Mouse (Mus musculus) myocyte (in vitro differentiated cells): ENCODE results near the gene Ptcd2. TPM values are rescaled to one million over a fixed set of nuclear protein-coding genes. Genes with fewer than 3 reads are reported as not detected.

Experiments used
- H3K27me3 ChIP-seq: one replicate; pipeline ENCODE4 v1.6.1; 2011; ENCODE audit not compliant: control insufficient read depth, insufficient read depth, insufficient read length
- H3K36me3 ChIP-seq: one replicate; pipeline ENCODE4 v1.6.1; 2011; ENCODE audit not compliant: control insufficient read depth, insufficient read depth
- H3K4me2 ChIP-seq: one replicate; pipeline ENCODE4 v1.6.1; 2011; ENCODE audit warnings: low read depth, control low read depth
- H3K4me3 ChIP-seq: one replicate; pipeline ENCODE4 v1.5.1; 2011; ENCODE audit warnings: mild to moderate bottlenecking, control low read depth, moderate library complexity
- H3K79me2 ChIP-seq: one replicate; pipeline ENCODE4 v1.6.1; 2011; ENCODE audit not compliant: control insufficient read depth, insufficient read depth
- H3ac ChIP-seq: one replicate; pipeline ENCODE4 v1.6.1; 2011; ENCODE audit not compliant: control insufficient read depth, insufficient read length
- CEBPB ChIP-seq: IDR thresholded peaks from 2 replicates; pipeline ENCODE4 v1.6.1; 2011; ENCODE audit warnings: mild to moderate bottlenecking, moderate library complexity; ENCODE audit not compliant: poor library complexity, insufficient read depth, severe bottlenecking
- E2F4 ChIP-seq: IDR thresholded peaks from one replicate; pipeline ENCODE4 v1.6.1; 2011; ENCODE audit warnings: mild to moderate bottlenecking, control low read depth, moderate library complexity; ENCODE audit not compliant: insufficient read depth
- MAX ChIP-seq: IDR thresholded peaks from one replicate; pipeline ENCODE4 v1.6.1; 2011; ENCODE audit warnings: low read depth, mild to moderate bottlenecking, control low read depth
- MYOD1 ChIP-seq, 3 experiments: IDR thresholded peaks; one replicate each; pipeline ENCODE4 v1.6.1; 2011; ENCODE audit warnings: control low read depth in 2 of 3, low read depth in 2 of 3, mild to moderate bottlenecking in 2 of 3, moderate library complexity in 1 of 3; ENCODE audit not compliant: insufficient read length in 2 of 3, control insufficient read depth in 1 of 3
- MYOG ChIP-seq, 3 experiments: IDR thresholded peaks; one replicate each; pipeline ENCODE4 v1.6.1; 2011; ENCODE audit warnings: control low read depth in 2 of 3, low read depth in 2 of 3, mild to moderate bottlenecking in 2 of 3; ENCODE audit not compliant: insufficient read length in 2 of 3, control insufficient read depth in 1 of 3, insufficient read depth in 1 of 3
- POLR2A ChIP-seq: IDR thresholded peaks from one replicate; pipeline ENCODE4 v1.6.1; 2011; ENCODE audit warnings: low read depth, mild to moderate bottlenecking, control low read depth, moderate library complexity; ENCODE audit not compliant: insufficient read length
- POLR2AphosphoS2 ChIP-seq: IDR thresholded peaks from one replicate; pipeline ENCODE4 v1.6.1; 2011; ENCODE audit warnings: low read depth, control low read depth; ENCODE audit not compliant: insufficient read length
- REST ChIP-seq: IDR thresholded peaks from one replicate; pipeline ENCODE4 v1.6.1; 2011; ENCODE audit warnings: mild to moderate bottlenecking, control low read depth, moderate library complexity; ENCODE audit not compliant: insufficient read depth, insufficient read length
- SRF ChIP-seq: IDR thresholded peaks from one replicate; pipeline ENCODE4 v1.6.1; 2011; ENCODE audit warnings: low read depth; ENCODE audit not compliant: control insufficient read depth, insufficient read length
- TCF12 ChIP-seq: IDR thresholded peaks from one replicate; pipeline ENCODE4 v1.6.1; 2011; ENCODE audit warnings: mild to moderate bottlenecking, control low read depth; ENCODE audit not compliant: poor library complexity, insufficient read depth, severe bottlenecking
- TCF3 ChIP-seq: IDR thresholded peaks from one replicate; pipeline ENCODE4 v1.6.1; 2011; ENCODE audit warnings: low read depth, control low read depth; ENCODE audit not compliant: insufficient read length
- USF1 ChIP-seq: IDR thresholded peaks from one replicate; pipeline ENCODE4 v1.6.1; 2011; ENCODE audit warnings: low read depth, mild to moderate bottlenecking, control low read depth, moderate library complexity
- polyA plus RNA-seq: library from polyadenylated mRNA; unstranded; fragments of >200 nt; fragmentation: generic; extraction: Trizol; gene quantifications from one replicate; pipeline ENCODE4 v1.2.1, GENCODE M21; 2012; ENCODE audit warnings: missing spikeins

Ptcd2 gene
- polyA plus RNA-seq, 1 experiment = 25.1 TPM

- Histone ChIP-seq H3K36me3 (peaks cover 15% of the 10 kb centered on the region), H3K79me2 (peaks cover 16% of the 10 kb centered on the region), H3ac (no peak overlapping the region), H3K4me2 (peak overlapping the region; percentile 54), H3K4me3 (no peak overlapping the region), H3K27me3 (no peaks in the 10 kb centered on the region)
- TF ChIP-seq MYOD1 (IDR thresholded peaks at IDR 0.05; ENCODE audit: control insufficient read depth in 1 of 3, insufficient read length in 2 of 3, low read depth in 2 of 3) (no peak), MYOG (IDR thresholded peaks at IDR 0.05; ENCODE audit: control insufficient read depth in 1 of 3, insufficient read depth in 1 of 3, insufficient read length in 2 of 3, low read depth in 2 of 3) (no peak), REST (no peak), E2F4 (no peak), CEBPB (no peak), TCF3 (no peak), MAX (no peak), POLR2AphosphoS2 (no peak), POLR2A (no peak), USF1 (no peak), SRF (no peak)
Observed at GRCm38 (mm10) chr13:99351596-99351995, 7.1 kb upstream of the Ptcd2 start.

GRCm38 (mm10) chr13:99351186-99351585 is 6.7 kb upstream of the Ptcd2 start:
- Histone ChIP-seq H3K4me3 (no peak overlapping the region), H3K79me2 (peaks cover 16% of the 10 kb centered on the region), H3K27me3 (no peaks in the 10 kb centered on the region), H3K36me3 (peaks cover 13% of the 10 kb centered on the region), H3K4me2 (peak overlapping the region; percentile 54), H3ac (no peak overlapping the region)
- TF ChIP-seq MYOD1 (IDR thresholded peaks at IDR 0.05; ENCODE audit: control insufficient read depth in 1 of 3, insufficient read length in 2 of 3, low read depth in 2 of 3) = peak in 1 of 3 experiments; percentile 59
- no peak for TF ChIP-seq POLR2AphosphoS2
- TF ChIP-seq TCF12 = no peak

DNA sequence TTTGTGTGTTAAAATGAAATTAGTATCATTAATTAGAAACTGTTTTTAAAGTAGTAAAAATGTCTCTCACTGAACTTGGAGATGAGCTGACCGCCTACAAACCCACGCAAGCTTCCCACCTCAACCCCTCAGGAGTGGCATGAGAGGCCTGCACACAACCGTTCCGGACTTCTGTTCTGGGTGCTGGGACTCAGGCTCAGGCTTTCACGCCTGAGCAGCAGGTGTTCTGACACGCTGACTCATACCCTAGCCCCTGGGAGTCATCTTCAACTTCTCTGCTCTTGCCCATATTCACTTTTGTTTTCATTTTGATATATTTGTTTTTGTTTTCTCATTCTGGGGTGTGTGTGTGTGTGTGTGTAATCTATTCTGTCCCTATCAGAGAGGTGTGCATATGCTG is 5.5 kb upstream of the Ptcd2 start:
- H3K79me2 ChIP-seq = peaks cover 26% of the 10 kb centered on the region
- no peak overlapping the region for H3K4me2 ChIP-seq
- no peak overlapping the region for H3K4me3 ChIP-seq
- H3K36me3 ChIP-seq = peaks cover 10% of the 10 kb centered on the region
- H3ac ChIP-seq = no peak overlapping the region
- no peaks in the 10 kb centered on the region for H3K27me3 ChIP-seq
- TF ChIP-seq MYOG (IDR thresholded peaks at IDR 0.05; ENCODE audit: control insufficient read depth in 1 of 3, insufficient read depth in 1 of 3, insufficient read length in 2 of 3, low read depth in 2 of 3) = peak in 1 of 3 experiments; percentile 55
- TF ChIP-seq MYOD1 (IDR thresholded peaks at IDR 0.05; ENCODE audit: control insufficient read depth in 1 of 3, insufficient read length in 2 of 3, low read depth in 2 of 3) = peak in 2 of 3 experiments; percentile 52 to 59
- no peak for TF ChIP-seq USF1

DNA sequence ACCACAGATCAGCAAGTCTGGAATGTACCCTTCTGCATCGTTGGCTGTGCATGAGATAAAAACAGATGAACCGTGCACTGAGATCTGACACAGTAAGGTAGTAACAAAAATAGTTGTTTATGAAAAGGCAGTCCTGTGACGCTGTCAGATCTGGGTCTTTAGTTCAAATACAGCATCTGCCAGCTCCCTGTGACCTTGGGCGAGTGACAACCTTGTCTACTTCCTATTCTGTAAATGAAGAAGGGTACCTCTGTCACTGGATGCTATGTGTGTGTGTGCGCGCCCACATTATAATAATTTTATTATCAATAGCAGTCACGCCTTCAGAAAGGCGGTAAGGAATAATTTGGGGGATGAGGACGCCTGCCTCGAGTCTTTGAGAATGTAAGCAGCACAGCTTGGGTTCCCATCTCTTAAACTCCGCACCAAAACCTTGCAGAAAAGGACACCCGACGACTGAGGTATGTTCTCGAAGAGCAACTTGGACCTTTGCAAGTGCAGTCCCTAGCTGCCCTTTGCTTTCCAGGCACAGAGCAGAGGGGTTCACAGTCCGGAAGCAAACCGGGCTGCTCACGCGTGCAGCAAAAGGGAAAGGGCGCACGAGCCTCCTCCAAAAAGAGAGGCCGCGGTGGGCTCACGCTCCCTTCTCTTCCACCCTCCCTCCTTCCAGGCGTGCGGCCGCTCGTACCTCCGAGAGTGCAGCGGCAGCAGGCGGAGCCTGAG is 468 bp downstream of the Ptcd2 start:
- no peak for TF ChIP-seq USF1
- no peak for TF ChIP-seq TCF3
- no peak for TF ChIP-seq TCF12
- no peak for TF ChIP-seq SRF
- no peak for TF ChIP-seq CEBPB
- TF ChIP-seq POLR2AphosphoS2 = no peak
- no peak for TF ChIP-seq MYOG (IDR thresholded peaks at IDR 0.05; ENCODE audit: control insufficient read depth in 1 of 3, insufficient read depth in 1 of 3, insufficient read length in 2 of 3, low read depth in 2 of 3)
- no peak for TF ChIP-seq E2F4
- no peaks in the 10 kb centered on the region for H3K27me3 ChIP-seq
- peak overlapping the region; percentile 61 for H3ac ChIP-seq
- peak overlapping the region; percentile 96 for H3K4me3 ChIP-seq
- H3K79me2 ChIP-seq = peaks cover 35% of the 10 kb centered on the region
- H3K36me3 ChIP-seq = peaks cover 26% of the 10 kb centered on the region
- H3K4me2 ChIP-seq = peak overlapping the region; percentile 78

DNA sequence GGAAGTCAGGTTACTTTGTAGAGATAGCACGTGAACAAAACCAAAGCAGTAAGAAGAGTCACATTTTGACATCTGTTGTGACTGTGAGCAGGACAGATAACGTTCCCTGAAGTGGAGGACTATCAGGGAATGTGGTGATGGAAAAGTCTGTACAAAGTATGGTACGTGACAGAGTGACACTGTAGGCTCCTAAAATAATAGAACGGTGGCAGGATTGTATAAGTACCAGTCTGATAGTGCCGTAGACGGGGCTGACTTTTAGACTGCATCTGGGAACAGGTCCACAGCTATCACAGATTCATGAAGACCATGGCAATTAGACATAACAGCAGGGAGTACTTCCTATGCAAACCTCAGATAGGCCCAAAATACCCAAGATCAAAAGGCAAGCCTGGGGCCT is 3.0 kb downstream of the Ptcd2 start:
- H3K36me3 ChIP-seq = peaks cover 39% of the 10 kb centered on the region
- H3K27me3 ChIP-seq = no peaks in the 10 kb centered on the region
- no peak overlapping the region for H3K4me3 ChIP-seq
- H3K79me2 ChIP-seq = peaks cover 35% of the 10 kb centered on the region
- no peak for TF ChIP-seq E2F4
- TF ChIP-seq SRF = no peak
- no peak for TF ChIP-seq MYOG (IDR thresholded peaks at IDR 0.05; ENCODE audit: control insufficient read depth in 1 of 3, insufficient read depth in 1 of 3, insufficient read length in 2 of 3, low read depth in 2 of 3)
- no peak for TF ChIP-seq MAX
- no peak for TF ChIP-seq REST
- TF ChIP-seq POLR2A = no peak
- no peak for TF ChIP-seq USF1
- TF ChIP-seq TCF3 = no peak
- no peak for TF ChIP-seq CEBPB
- no peak for TF ChIP-seq POLR2AphosphoS2
- no peak for TF ChIP-seq MYOD1 (IDR thresholded peaks at IDR 0.05; ENCODE audit: control insufficient read depth in 1 of 3, insufficient read length in 2 of 3, low read depth in 2 of 3)
- no peak for TF ChIP-seq TCF12
- H3ac ChIP-seq = no peak overlapping the region
- H3K4me2 ChIP-seq = no peak overlapping the region
